Mouse (Mus musculus) layer of hippocampus, adult 9-10 months (tissue): ENCODE data around the gene Plekhg6.

Experiments
- DNase-seq: peaks from one replicate; pipeline ENCODE4 v3.0.0; 2022; ENCODE audit warnings: low spot score

Plekhg6 gene

GRCm38 (mm10) chr6:125353655-125354054 is 26.9 kb downstream of the Plekhg6 start:
- DNase-seq = no peak

- no peak for DNase-seq
Observed at GRCm38 (mm10) chr6:125353221-125353620, 27.4 kb downstream of the Plekhg6 start.

GRCm38 (mm10) chr6:125352811-125353210 is 27.8 kb downstream of the Plekhg6 start:
- no peak for DNase-seq

GRCm38 (mm10) chr6:125352046-125352384 is 28.6 kb downstream of the Plekhg6 start:
- DNase-seq = no peak

- DNase-seq = no peak
Observed at GRCm38 (mm10) chr6:125351368-125352045, 29.1 kb downstream of the Plekhg6 start.

GRCm38 (mm10) chr6:125350995-125351324 is 29.6 kb downstream of the Plekhg6 start:
- no peak for DNase-seq

GRCm38 (mm10) chr6:125350231-125350994 is 30.2 kb downstream of the Plekhg6 start:
- DNase-seq = no peak

GRCm38 (mm10) chr6:125349575-125350230 is 30.9 kb downstream of the Plekhg6 start:
- DNase-seq = no peak

GRCm38 (mm10) chr6:125348721-125349574 is 31.6 kb downstream of the Plekhg6 start, which contains the start of gene Tnfrsf1a:
Gene Tnfrsf1a, plus strand, starts transcription at chr6:125349362.
- no peak for DNase-seq

- no peak for DNase-seq
Observed at GRCm38 (mm10) chr6:125346029-125346428, 34.6 kb downstream of the Plekhg6 start.

- no peak for DNase-seq
Observed at GRCm38 (mm10) chr6:125345625-125346024, 35.0 kb downstream of the Plekhg6 start.

- DNase-seq = no peak
Observed at GRCm38 (mm10) chr6:125344866-125345265, 35.7 kb downstream of the Plekhg6 start.

- no peak for DNase-seq
Observed at GRCm38 (mm10) chr6:125344084-125344483, 36.5 kb downstream of the Plekhg6 start.

GRCm38 (mm10) chr6:125342198-125342597 is 38.4 kb downstream of the Plekhg6 start:
- no peak for DNase-seq

- no peak for DNase-seq
Observed at GRCm38 (mm10) chr6:125340244-125340643, 40.3 kb downstream of the Plekhg6 start.

GRCm38 (mm10) chr6:125338791-125339660 is 41.6 kb downstream of the Plekhg6 start:
- DNase-seq = no peak

- DNase-seq = no peak
Observed at GRCm38 (mm10) chr6:125334356-125334755, 46.2 kb downstream of the Plekhg6 start.

GRCm38 (mm10) chr6:125333112-125333899 is 47.3 kb downstream of the Plekhg6 start:
- DNase-seq = no peak

GRCm38 (mm10) chr6:125330626-125331326 is 49.8 kb downstream of the Plekhg6 start:
- no peak for DNase-seq

- DNase-seq = no peak
Observed at GRCm38 (mm10) chr6:125328243-125328642, 52.4 kb downstream of the Plekhg6 start.
